Mouse (Mus musculus): ENCODE results near the gene Rsu1.

Rsu1 gene

GRCm38 (mm10) chr2:13145245-13145644 lies 126.0 kb downstream of the Rsu1 start:
- DNase-seq, result no peak

- no peak for DNase-seq
Measured at GRCm38 (mm10) chr2:13134890-13135289, 136.3 kb downstream of the Rsu1 start.

- DNase-seq, result no peak
Measured at GRCm38 (mm10) chr2:13132841-13133240, 138.4 kb downstream of the Rsu1 start.

GRCm38 (mm10) chr2:13132406-13132805 lies 138.8 kb downstream of the Rsu1 start:
- DNase-seq, result no peak

- peak; percentile 2 to 5 for DNase-seq
Measured at GRCm38 (mm10) chr2:13129859-13130258, 141.4 kb downstream of the Rsu1 start.

GRCm38 (mm10) chr2:13129337-13129736 lies 141.9 kb downstream of the Rsu1 start:
- DNase-seq, result peak; percentile 7 to 14

GRCm38 (mm10) chr2:13120461-13120860 lies 150.8 kb downstream of the Rsu1 start:
- no peak for DNase-seq

- DNase-seq, result no peak
Measured at GRCm38 (mm10) chr2:13117896-13118295, 153.3 kb downstream of the Rsu1 start.

GRCm38 (mm10) chr2:13106531-13106930 lies 164.7 kb downstream of the Rsu1 start:
- DNase-seq, result no peak

- DNase-seq, result no peak
Measured at GRCm38 (mm10) chr2:13104388-13104787, 166.8 kb downstream of the Rsu1 start.

- no peak for DNase-seq
Measured at GRCm38 (mm10) chr2:13103797-13104200, 167.4 kb downstream of the Rsu1 start.

GRCm38 (mm10) chr2:13094045-13094444 lies 177.2 kb downstream of the Rsu1 start:
- DNase-seq, result no peak

- no peak for DNase-seq
Measured at GRCm38 (mm10) chr2:13093570-13093969, 177.6 kb downstream of the Rsu1 start.

GRCm38 (mm10) chr2:13091399-13092015 lies 179.7 kb downstream of the Rsu1 start:
- DNase-seq, result no peak

- no peak for DNase-seq
Measured at GRCm38 (mm10) chr2:13090841-13091240, 180.4 kb downstream of the Rsu1 start.

- DNase-seq, result peak; percentile 57 to 59
Measured at GRCm38 (mm10) chr2:13089861-13090260, 181.4 kb downstream of the Rsu1 start.

- peak in 1 of 2 experiments; percentile 35 for DNase-seq
Measured at GRCm38 (mm10) chr2:13088266-13088665, 182.9 kb downstream of the Rsu1 start.

GRCm38 (mm10) chr2:13087811-13088210 lies 183.4 kb downstream of the Rsu1 start:
- no peak for DNase-seq

GRCm38 (mm10) chr2:13084223-13084622 lies 187.0 kb downstream of the Rsu1 start:
- DNase-seq, result no peak

- DNase-seq, result no peak
Measured at GRCm38 (mm10) chr2:13080476-13080875, 190.7 kb downstream of the Rsu1 start.

- no peak for DNase-seq
Measured at GRCm38 (mm10) chr2:13072243-13072642, 199.0 kb downstream of the Rsu1 start.

- DNase-seq, result no peak
Measured at GRCm38 (mm10) chr2:13060426-13061170, 210.6 kb downstream of the Rsu1 start.

GRCm38 (mm10) chr2:13048649-13049048 lies 222.6 kb downstream of the Rsu1 start:
- no peak for DNase-seq

- DNase-seq, result no peak
Measured at GRCm38 (mm10) chr2:13044555-13044954, 226.7 kb downstream of the Rsu1 start.

GRCm38 (mm10) chr2:13039785-13040184 lies 231.4 kb downstream of the Rsu1 start:
- no peak for DNase-seq

Data from cerebellum, postnatal 10 days (tissue).